Mouse (Mus musculus) embryo, embryonic 10 days (tissue): Measurements from ENCODE around the gene Dlx2.

Source experiments
- DNase-seq: peaks from one replicate; pipeline ENCODE4 v3.0.0-alpha.2; 2015; ENCODE audit warnings: low spot score

Gene Dlx2

GRCm38 (mm10) chr2:71540611-71541417 lies 5.7 kb downstream of the Dlx2 start:
- peak; percentile 43 for DNase-seq

GRCm38 (mm10) chr2:71534242-71535052 lies 12.1 kb downstream of the Dlx2 start:
- DNase-seq: peak; percentile 60

GRCm38 (mm10) chr2:71533094-71533493 lies 13.5 kb downstream of the Dlx2 start:
- peak; percentile 3 for DNase-seq

- DNase-seq: peak; percentile 37
Measured at GRCm38 (mm10) chr2:71531990-71532970, 14.3 kb downstream of the Dlx2 start.

- peak; percentile 3 for DNase-seq
Measured at GRCm38 (mm10) chr2:71531124-71531590, 15.4 kb downstream of the Dlx2 start.

- peak; percentile 12 for DNase-seq
Measured at GRCm38 (mm10) chr2:71530391-71531123, 16.0 kb downstream of the Dlx2 start.

GRCm38 (mm10) chr2:71529511-71530351 lies 16.8 kb downstream of the Dlx2 start:
- peak; percentile 93 for DNase-seq

- DNase-seq: peak; percentile 4
Measured at GRCm38 (mm10) chr2:71528714-71529510, 17.6 kb downstream of the Dlx2 start.

- peak; percentile 32 for DNase-seq
Measured at GRCm38 (mm10) chr2:71528014-71528713, 18.4 kb downstream of the Dlx2 start, which contains the start of gene Dlx1. Gene Dlx1 (plus strand): TSS chr2:71528113.

GRCm38 (mm10) chr2:71527323-71528013 lies 19.1 kb downstream of the Dlx2 start:
- DNase-seq: peak; percentile 34

GRCm38 (mm10) chr2:71526595-71527322 lies 19.8 kb downstream of the Dlx2 start:
- DNase-seq: no peak

- no peak for DNase-seq
Measured at GRCm38 (mm10) chr2:71524763-71525162, 21.8 kb downstream of the Dlx2 start.

- DNase-seq: no peak
Measured at GRCm38 (mm10) chr2:71523431-71523830, 23.1 kb downstream of the Dlx2 start.

GRCm38 (mm10) chr2:71522871-71523270 lies 23.7 kb downstream of the Dlx2 start:
- no peak for DNase-seq

- DNase-seq: no peak
Measured at GRCm38 (mm10) chr2:71517466-71518099, 29.0 kb downstream of the Dlx2 start.

- peak; percentile 59 for DNase-seq
Measured at GRCm38 (mm10) chr2:71516995-71517394, 29.6 kb downstream of the Dlx2 start.

GRCm38 (mm10) chr2:71512326-71512725 lies 34.2 kb downstream of the Dlx2 start:
- no peak for DNase-seq
